Mouse (Mus musculus): ENCODE measurements at regions not wholly inside any gene's neighbourhood (a gene's known extent, or its start where the extent isn't known, plus 50 kb on each side); places are given as distances from the start of the nearest gene placed in this dataset.

- peak overlapping the region; percentile 42 for H3K27ac ChIP-seq (ENCODE audit: control insufficient read depth, insufficient read depth, low read depth, low read length, poor library complexity)
- 1% methylated on average over 8 of the region's 8 CpGs for WGBS
- no peak for TF ChIP-seq POLR2A (IDR thresholded peaks at IDR 0.05; ENCODE audit: borderline replicate concordance, control insufficient read depth, low read depth, low read length)
- no peak for TF ChIP-seq CTCF (IDR thresholded peaks at IDR 0.05; ENCODE audit: control insufficient read depth, insufficient read depth, low read length)
- H3K4me1 ChIP-seq (ENCODE audit: control insufficient read depth, insufficient read depth, low read length) = peaks cover 4% of the 10 kb centered on the region; the same call in 1 of the 2 replicates
- H3K4me3 ChIP-seq (replicated peaks; ENCODE audit: control insufficient read depth, low read depth, low read length) = no peak overlapping the region
Measured at GRCm38 (mm10) chr11:20915182-20915602, 84.3 kb upstream of the Lgalsl start.

- WGBS = 44% methylated on average over 7 of the region's 7 CpGs
- Histone ChIP-seq H3K4me1 (ENCODE audit: control insufficient read depth, insufficient read depth, low read length) (peaks cover 4% of the 10 kb centered on the region; the same call in 1 of the 2 replicates), H3K27ac (ENCODE audit: control insufficient read depth, insufficient read depth, low read depth, low read length, poor library complexity) (peak overlapping the region; percentile 95), H3K4me3 (replicated peaks; ENCODE audit: control insufficient read depth, low read depth, low read length) (no peak overlapping the region)
- no peak for TF ChIP-seq POLR2A (IDR thresholded peaks at IDR 0.05; ENCODE audit: borderline replicate concordance, control insufficient read depth, low read depth, low read length)
- peak; percentile 33; the same call in 1 of the 2 replicates for TF ChIP-seq CTCF (IDR thresholded peaks at IDR 0.05; ENCODE audit: control insufficient read depth, insufficient read depth, low read length)
Measured at GRCm38 (mm10) chr11:20915687-20916432, 85.0 kb upstream of the Lgalsl start.

GRCm38 (mm10) chr11:20916473-20916911 lies 85.6 kb upstream of the Lgalsl start:
- no peak overlapping the region for H3K4me3 ChIP-seq (replicated peaks; ENCODE audit: control insufficient read depth, low read depth, low read length)
- WGBS = 55% methylated on average over 6 of the region's 6 CpGs
- TF ChIP-seq POLR2A (IDR thresholded peaks at IDR 0.05; ENCODE audit: borderline replicate concordance, control insufficient read depth, low read depth, low read length) (no peak), CTCF (IDR thresholded peaks at IDR 0.05; ENCODE audit: control insufficient read depth, insufficient read depth, low read length) (no peak)
- H3K4me1 ChIP-seq (ENCODE audit: control insufficient read depth, insufficient read depth, low read length) = peaks cover 4% of the 10 kb centered on the region; the same call in 1 of the 2 replicates
- peak overlapping the region; percentile 95 for H3K27ac ChIP-seq (ENCODE audit: control insufficient read depth, insufficient read depth, low read depth, low read length, poor library complexity)

GRCm38 (mm10) chr11:20916961-20917360 lies 86.1 kb upstream of the Lgalsl start:
- Histone ChIP-seq H3K27ac (ENCODE audit: control insufficient read depth, insufficient read depth, low read depth, low read length, poor library complexity) (peak overlapping the region; percentile 85), H3K4me1 (ENCODE audit: control insufficient read depth, insufficient read depth, low read length) (peaks cover 4% of the 10 kb centered on the region; the same call in 1 of the 2 replicates), H3K4me3 (replicated peaks; ENCODE audit: control insufficient read depth, low read depth, low read length) (no peak overlapping the region)
- TF ChIP-seq POLR2A (IDR thresholded peaks at IDR 0.05; ENCODE audit: borderline replicate concordance, control insufficient read depth, low read depth, low read length) (no peak), CTCF (IDR thresholded peaks at IDR 0.05; ENCODE audit: control insufficient read depth, insufficient read depth, low read length) (no peak)
- WGBS = 80% methylated on average over 7 of the region's 7 CpGs

GRCm38 (mm10) chr11:20917483-20917882 lies 86.6 kb upstream of the Lgalsl start:
- H3K4me1 ChIP-seq (ENCODE audit: control insufficient read depth, insufficient read depth, low read length) = peaks cover 4% of the 10 kb centered on the region; the same call in 1 of the 2 replicates
- TF ChIP-seq CTCF (IDR thresholded peaks at IDR 0.05; ENCODE audit: control insufficient read depth, insufficient read depth, low read length) = no peak
- TF ChIP-seq POLR2A (IDR thresholded peaks at IDR 0.05; ENCODE audit: borderline replicate concordance, control insufficient read depth, low read depth, low read length) = no peak
- WGBS = 28% methylated on average over 5 of the region's 5 CpGs
- no peak overlapping the region for H3K27ac ChIP-seq (ENCODE audit: control insufficient read depth, insufficient read depth, low read depth, low read length, poor library complexity)
- no peak overlapping the region for H3K4me3 ChIP-seq (replicated peaks; ENCODE audit: control insufficient read depth, low read depth, low read length)

GRCm38 (mm10) chr11:20923115-20923514 lies 92.3 kb upstream of the Lgalsl start:
- Histone ChIP-seq H3K27ac (ENCODE audit: control insufficient read depth, insufficient read depth, low read depth, low read length, poor library complexity) (no peak overlapping the region), H3K4me1 (ENCODE audit: control insufficient read depth, insufficient read depth, low read length) (no peaks in the 10 kb centered on the region), H3K4me3 (replicated peaks; ENCODE audit: control insufficient read depth, low read depth, low read length) (no peak overlapping the region)
- 77% methylated on average over 6 of the region's 6 CpGs for WGBS
- no peak for TF ChIP-seq CTCF (IDR thresholded peaks at IDR 0.05; ENCODE audit: control insufficient read depth, insufficient read depth, low read length)
- no peak for TF ChIP-seq POLR2A (IDR thresholded peaks at IDR 0.05; ENCODE audit: borderline replicate concordance, control insufficient read depth, low read depth, low read length)

GRCm38 (mm10) chr11:20929426-20929825 lies 98.6 kb upstream of the Lgalsl start:
- WGBS = 84% methylated on average over 1 of the region's 1 CpGs
- TF ChIP-seq POLR2A (IDR thresholded peaks at IDR 0.05; ENCODE audit: borderline replicate concordance, control insufficient read depth, low read depth, low read length) = no peak
- no peak for TF ChIP-seq CTCF (IDR thresholded peaks at IDR 0.05; ENCODE audit: control insufficient read depth, insufficient read depth, low read length)
- Histone ChIP-seq H3K4me3 (replicated peaks; ENCODE audit: control insufficient read depth, low read depth, low read length) (no peak overlapping the region), H3K27ac (ENCODE audit: control insufficient read depth, insufficient read depth, low read depth, low read length, poor library complexity) (no peak overlapping the region), H3K4me1 (ENCODE audit: control insufficient read depth, insufficient read depth, low read length) (no peaks in the 10 kb centered on the region)

- no peaks in the 10 kb centered on the region for H3K4me1 ChIP-seq (ENCODE audit: control insufficient read depth, insufficient read depth, low read length)
- no peak overlapping the region for H3K4me3 ChIP-seq (replicated peaks; ENCODE audit: control insufficient read depth, low read depth, low read length)
- no peak for TF ChIP-seq POLR2A (IDR thresholded peaks at IDR 0.05; ENCODE audit: borderline replicate concordance, control insufficient read depth, low read depth, low read length)
- TF ChIP-seq CTCF (IDR thresholded peaks at IDR 0.05; ENCODE audit: control insufficient read depth, insufficient read depth, low read length) = no peak
- WGBS = 63% methylated on average over 2 of the region's 2 CpGs
- H3K27ac ChIP-seq (ENCODE audit: control insufficient read depth, insufficient read depth, low read depth, low read length, poor library complexity) = no peak overlapping the region
Measured at GRCm38 (mm10) chr11:20930045-20930444, 99.2 kb upstream of the Lgalsl start.

Measured in bone marrow, adult 2 months (tissue).